Mouse (Mus musculus) spleen, embryonic (tissue): ENCODE data around the gene Cyp4f14.

Source experiments
- CTCF ChIA-PET: fragments of 350-600 bp; sonication (Branson Sonifier 250); formaldehyde crosslinking; loops from one replicate; lab custom pipeline; 2022; lab: Charles Lee

Gene Cyp4f14

GRCm38 (mm10) chr17:32917131-32917530 lies at the start of gene Cyp4f14:
TSS of gene Cyp4f14 (minus strand) at chr17:32917342.
- CTCF ChIA-PET: no interaction called here

DNA sequence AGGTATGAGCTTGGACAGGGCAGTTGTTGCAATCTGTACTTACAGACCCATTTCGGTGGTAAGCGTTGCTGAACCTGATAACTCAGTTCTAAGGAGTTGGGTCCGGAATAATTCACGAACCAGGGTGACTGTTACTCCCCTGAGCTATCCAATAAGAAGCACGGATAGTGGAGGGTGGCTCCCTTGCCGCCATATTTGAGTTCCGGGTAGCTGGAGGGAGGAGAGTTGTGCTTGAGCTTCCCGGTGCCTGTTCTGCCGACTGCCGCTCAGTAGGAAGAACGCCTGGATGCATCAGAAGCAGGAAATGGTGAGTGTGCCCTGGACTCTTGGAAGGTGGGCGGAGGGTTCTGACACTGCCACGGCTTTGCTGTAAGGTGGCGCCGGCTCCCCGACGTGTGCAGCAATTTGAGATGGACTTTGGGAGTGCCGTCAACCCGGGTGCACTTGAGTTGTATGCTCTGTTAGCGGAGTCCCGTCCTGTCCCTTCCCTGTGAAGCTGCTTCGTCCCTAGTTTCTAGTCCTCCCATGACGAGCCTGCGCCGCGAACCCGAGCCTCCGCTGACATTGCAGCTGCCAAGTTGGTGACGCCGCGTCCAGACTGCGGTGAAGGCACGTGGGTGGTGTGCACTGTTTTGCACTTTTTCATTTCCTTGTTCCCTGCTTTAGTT lies 48.6 kb upstream of the Cyp4f14 start, which contains the start of gene Zfp472:
TSS of gene Zfp472 (plus strand) at position 192 of the 668 bp plus-strand sequence.
- CTCF ChIA-PET: interaction anchor here (0.7 to 0.8 kb wide), 3 partner anchors 67 to 291 kb away, joined by 10 to 17 read pairs (median 15); partner anchors contain the start of gene Zfp763

DNA sequence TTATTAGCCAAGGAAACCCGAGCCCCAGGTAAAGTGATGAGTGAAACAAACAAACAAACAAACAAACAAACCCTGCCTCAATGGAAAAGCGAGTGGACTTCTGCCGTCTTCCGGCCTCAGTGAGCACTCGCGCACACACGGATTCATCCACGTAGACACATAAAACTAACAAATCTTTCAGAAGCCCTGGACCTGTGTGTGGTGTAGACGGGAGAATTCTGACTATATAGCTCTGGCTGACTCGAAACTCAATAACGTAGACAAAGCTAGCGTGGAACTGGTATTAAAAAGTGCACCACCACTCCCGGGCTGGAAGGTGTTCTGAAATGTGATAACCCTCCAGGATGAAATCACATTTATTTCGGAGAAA lies 48.1 kb upstream of the Cyp4f14 start:
- CTCF ChIA-PET: no interaction called here

- CTCF ChIA-PET: no interaction called here
Measured at GRCm38 (mm10) chr17:32951441-32951840, 34.3 kb upstream of the Cyp4f14 start.

DNA sequence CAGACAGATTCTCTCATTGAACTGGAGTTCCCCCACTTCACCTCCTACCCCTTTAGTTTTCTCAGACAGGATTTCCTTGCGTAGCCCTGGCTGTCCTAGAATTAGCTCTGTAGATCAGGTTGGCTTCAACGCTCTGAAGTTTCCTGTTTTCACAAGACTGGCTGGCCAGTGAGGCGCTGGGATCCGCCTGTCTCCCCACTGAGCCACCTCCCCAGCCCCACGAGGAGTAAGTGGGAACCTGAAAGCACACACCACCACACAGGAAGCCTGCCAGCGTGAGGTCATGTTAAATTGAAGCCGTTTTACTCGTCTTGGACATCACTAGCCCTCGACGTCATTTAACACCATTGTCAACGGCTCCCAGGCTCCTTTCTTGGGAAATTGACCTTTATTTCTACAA lies 33.9 kb upstream of the Cyp4f14 start:
- CTCF ChIA-PET: no interaction called here

DNA sequence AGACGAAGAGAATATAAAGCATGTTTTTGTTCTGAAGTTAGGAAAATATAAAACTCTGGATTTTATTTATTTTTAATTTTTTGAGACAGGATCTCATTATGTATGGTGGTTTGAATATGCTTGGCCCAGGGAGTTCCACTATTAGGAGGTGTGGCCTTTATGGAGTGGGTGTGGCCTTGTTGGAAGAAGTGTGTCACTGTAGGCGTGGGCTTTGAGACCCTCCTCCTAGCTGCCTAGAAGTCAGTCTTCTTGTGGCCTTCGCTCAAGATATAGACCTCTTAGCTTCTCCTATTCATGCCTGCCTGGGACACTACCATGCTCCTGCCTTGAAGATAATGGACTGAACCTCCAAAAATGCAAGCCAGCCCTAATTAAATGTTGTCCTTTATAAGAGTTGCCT lies 33.0 kb upstream of the Cyp4f14 start:
- CTCF ChIA-PET: no interaction called here

DNA sequence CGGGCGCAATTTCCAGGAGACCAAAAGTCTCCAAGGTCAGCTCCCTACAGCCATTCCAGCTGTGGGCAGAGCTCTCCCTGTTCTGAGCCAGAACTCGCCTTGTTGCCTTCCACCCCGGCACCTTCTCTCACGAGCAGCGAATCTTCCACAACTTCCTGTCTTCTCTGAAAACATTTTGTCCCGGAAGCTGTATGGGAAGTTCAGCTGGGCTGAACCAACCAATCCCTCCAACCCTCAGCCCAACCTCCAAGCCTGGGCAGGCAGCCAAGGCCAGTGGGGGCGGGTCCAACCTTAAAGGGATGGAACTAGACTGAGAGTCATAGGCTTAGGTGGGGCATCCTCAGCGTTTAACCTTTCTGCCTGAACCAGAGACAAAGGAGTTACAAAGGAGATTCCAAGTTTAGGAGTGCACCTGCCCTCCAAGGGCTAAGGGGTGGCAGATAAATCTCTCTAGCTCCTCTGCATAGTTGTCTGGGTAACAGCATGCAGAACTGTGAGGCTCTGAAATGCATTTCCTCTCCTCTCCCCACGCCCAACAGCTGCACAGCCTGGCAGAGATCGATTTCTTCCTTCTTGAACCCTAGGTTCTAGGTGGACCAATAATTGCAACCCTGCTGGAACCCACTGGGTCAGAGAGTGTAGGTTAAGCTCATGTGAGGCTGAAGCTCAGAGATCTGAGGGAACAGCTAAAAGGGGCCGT lies 30.2 kb upstream of the Cyp4f14 start, which contains the start of gene Cyp4f13:
TSS of gene Cyp4f13 (minus strand) at position 188 of the 700 bp plus-strand sequence.
- CTCF ChIA-PET: no interaction called here

DNA sequence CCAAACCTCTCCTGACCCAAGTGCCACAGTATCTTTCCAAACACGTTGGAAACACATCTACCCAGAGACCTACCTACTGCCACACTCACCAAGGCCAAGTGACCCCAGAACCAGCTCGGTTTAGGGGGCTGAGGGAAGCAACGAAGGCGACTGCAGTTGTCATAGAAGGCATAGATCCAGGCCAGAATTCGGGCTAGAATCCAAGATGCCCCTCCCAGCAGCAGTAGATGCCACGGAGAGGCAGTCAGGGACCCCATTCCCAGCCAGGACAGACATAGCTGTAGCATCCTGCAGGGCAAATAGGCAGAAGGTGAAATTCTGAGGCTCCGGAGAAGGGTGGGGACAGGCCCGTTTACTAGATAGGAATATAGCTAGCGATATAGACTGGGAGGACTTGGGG lies 29.6 kb upstream of the Cyp4f14 start:
- CTCF ChIA-PET: interaction anchor here (0.7 kb wide), 1 partner anchor 91 kb away, joined by 3 read pairs; no protein-coding TSS in a partner anchor

DNA sequence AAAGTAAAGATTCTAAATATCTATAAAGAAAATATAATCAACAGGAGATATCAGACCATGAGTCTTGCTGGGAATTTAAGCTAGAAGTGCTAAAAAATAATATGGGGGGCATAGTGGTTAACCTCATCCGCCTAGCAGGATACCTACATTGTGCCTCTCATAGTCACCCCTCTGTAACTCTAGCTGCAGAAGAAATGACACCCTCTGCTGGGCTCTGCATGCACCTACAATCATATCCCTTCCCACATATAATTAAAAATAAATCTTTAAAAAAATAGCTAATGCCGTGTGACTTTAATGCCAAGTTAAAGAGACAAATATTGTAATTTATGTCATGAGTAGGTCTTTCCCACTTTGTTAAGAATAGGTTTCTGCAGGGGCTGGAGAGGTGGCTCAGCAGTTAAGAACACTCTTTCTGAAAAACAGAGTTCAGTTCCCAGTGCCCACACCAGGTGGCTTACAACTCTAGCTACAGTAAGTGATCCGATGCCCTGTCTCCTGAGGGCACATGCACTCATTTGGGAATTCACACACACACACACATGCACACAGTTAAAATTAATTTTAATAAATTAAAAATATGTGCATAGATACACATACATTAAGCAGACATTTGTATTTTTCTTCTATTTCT lies 27.4 kb upstream of the Cyp4f14 start:
- CTCF ChIA-PET: no interaction called here

DNA sequence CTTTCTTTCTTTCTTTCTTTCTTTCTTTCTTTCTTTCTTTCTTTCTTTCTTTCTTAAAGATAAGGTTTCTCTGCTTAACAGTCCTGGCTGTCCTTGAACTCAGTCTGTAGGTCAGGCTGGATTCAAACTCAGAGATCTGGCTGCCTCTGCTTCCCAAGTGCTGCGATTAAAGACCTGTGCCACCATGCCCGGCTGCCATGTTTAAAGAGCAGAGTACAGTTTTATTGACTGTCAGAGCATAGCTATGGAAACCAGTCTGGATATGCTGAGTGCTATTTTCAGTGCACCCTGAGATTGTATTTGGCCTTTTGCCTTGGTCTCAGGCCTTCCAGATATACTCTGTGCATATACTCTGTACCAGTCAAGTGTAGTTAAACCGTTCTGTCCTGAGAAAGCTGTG lies 26.5 kb upstream of the Cyp4f14 start:
- CTCF ChIA-PET: no interaction called here

GRCm38 (mm10) chr17:32939831-32940230 lies 22.7 kb upstream of the Cyp4f14 start:
- CTCF ChIA-PET: interaction anchor here (0.6 kb wide), 1 partner anchor 1042 kb away, joined by 15 read pairs; no protein-coding TSS in a partner anchor

DNA sequence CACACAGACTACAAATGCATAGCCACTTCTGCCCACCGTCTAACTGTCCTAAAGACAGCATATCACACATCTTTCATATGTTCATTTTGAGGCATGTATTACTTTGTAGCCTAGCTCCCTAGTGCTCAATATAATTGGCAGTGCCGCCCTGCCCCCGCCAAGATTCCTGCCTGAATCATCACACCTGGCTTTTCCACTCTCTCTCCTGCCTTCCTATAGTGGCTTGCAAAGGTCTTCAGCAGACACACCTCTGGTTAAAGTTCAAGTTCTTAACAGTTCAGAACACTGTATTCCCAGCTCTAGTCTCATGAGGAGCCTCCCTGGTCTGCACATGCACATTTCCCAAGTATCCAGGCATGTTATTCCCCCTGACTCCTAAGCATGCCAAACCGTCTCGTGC lies 10.7 kb upstream of the Cyp4f14 start:
- CTCF ChIA-PET: no interaction called here

DNA sequence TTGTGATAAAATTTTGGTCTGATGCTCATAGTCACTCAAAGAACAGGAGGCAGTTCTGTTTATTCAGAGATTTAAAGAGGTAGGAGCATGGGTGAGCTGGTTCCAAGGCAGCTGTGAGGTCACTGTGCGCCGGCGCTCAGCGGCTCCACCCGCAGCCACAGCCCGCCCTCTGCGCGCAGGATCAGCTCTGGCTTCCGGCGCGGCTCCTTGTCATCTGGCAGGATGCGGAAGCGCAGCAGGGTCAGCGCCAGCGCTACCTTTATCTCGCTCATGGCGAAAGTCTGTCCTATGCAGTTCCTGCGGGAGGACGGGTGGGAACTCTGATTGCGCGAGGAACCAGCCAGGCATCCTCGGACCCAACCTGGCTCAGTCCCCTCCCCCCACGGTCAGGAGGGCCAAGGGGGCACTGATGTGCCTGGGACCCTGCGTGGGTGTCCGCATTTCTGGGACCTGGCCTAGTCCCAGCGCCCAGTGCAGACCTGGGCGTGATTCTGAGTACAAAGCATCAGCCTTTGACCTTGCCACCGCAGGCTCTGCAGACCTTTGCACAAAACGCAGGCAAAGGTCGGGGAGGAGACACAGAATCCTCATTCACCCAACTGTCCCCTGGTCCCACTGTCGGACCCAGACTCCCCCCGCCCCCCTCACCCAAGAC lies 7.6 kb upstream of the Cyp4f14 start:
- CTCF ChIA-PET: no interaction called here

- CTCF ChIA-PET: no interaction called here
Measured at GRCm38 (mm10) chr17:32923681-32924080, 6.5 kb upstream of the Cyp4f14 start.

DNA sequence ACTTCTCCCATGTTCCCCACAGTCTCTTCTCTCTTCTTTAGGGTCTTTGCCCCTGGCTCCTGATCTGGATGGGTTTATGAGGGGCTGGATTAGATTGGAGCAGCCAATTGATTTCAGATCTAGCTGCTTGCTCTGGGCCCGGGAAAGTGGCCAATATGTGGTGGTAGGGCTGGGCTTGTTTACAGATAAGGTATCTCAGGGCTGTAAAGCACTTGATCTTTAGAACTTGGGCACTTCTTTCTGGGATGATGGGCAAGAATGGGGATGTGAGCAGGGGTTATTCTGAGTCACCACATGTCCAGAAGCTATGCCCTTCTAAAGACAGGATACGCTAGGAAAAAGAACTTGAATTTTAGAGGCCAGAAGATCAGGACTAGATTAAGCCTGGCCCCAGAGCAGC lies 2.0 kb upstream of the Cyp4f14 start:
- CTCF ChIA-PET: no interaction called here

DNA sequence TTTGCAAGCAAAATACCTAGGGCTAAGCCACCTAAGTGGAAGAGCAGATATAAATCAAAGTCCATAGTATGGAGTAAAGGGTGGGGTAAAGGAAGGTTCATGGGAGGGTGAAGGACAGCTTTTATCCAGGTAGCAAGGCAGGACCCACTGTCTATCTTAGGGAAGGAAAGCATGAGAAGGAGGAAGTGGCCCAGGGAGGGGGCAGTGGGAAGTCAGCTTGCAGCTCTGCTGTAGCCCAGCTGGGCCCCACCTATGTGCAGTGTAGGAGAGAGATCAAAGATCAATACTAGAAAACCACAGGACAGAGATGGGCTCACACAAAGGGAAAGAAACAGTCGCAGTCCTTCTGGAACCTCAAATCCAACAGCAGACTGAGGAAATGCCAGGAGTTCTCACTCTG lies 1.1 kb downstream of the Cyp4f14 start:
- CTCF ChIA-PET: no interaction called here

DNA sequence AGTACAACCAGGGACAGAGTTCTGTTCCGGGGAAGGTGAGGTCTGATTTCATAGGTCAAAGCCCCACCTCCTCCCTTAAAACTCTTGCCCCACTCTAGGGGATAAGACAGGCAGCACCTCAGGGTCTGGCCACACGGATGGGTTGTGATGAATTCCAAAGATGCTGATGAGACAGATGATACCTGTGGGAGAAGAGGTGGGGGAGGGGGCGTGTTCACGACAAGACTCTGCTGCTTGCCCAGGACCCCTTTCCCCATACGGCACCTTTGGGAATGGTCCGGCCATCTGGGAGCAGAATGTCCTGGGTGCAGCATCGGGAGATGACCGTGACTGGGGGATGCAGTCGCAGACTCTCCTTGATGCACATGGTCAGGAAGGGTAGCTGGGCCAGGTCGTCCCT lies 11.0 kb downstream of the Cyp4f14 start:
- CTCF ChIA-PET: no interaction called here

DNA sequence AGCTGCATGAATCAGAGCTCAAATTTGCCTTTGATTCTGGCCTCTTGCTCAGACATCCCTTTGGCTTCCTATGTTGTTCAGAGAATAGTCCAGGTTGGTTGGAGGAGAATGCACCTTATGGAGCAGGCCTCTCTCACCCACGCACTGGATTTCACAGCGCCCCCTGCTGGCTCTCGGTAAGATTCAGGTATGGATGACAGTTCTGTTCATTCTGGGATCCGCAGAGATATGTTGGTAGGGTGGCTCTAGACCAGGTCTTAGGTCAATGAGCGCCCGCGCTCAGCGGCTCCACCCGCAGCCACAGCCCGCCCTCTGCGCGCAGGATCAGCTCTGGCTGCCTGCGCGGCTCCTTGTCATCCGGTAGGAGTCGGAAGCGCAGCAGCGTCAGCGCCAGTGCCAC lies 11.9 kb downstream of the Cyp4f14 start:
- CTCF ChIA-PET: interaction anchor here (1.1 kb wide), 1 partner anchor 72 kb away, joined by 4 read pairs; no protein-coding TSS in a partner anchor

GRCm38 (mm10) chr17:32904414-32904813 lies 12.7 kb downstream of the Cyp4f14 start:
- CTCF ChIA-PET: interaction anchor here (1.1 kb wide), 1 partner anchor 72 kb away, joined by 4 read pairs; no protein-coding TSS in a partner anchor

GRCm38 (mm10) chr17:32901751-32902525 lies 15.2 kb downstream of the Cyp4f14 start:
- CTCF ChIA-PET: interaction anchor here (0.6 kb wide), 1 partner anchor 29 kb away, joined by 4 read pairs; no protein-coding TSS in a partner anchor

DNA sequence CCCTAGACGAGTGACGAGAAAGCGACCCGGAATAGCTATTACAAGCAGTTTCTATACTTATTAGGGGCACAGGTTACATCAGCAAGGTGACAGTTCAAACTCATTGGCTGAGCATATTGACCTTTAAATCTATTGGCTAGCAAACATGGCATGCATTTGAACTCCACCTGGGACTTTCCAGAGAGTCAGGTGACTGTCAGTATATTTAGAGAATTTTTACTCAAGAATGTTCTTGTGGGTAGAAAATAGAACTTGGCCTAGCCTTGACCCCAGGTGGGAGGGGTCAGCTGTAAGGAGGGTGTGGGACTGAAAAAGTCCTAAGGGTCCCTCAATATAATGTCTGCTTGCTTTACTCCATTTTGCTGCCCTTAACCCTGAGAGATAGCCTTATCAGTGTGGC lies 21.7 kb downstream of the Cyp4f14 start:
- CTCF ChIA-PET: no interaction called here
